Mouse (Mus musculus) limb, embryonic 14.5 days (tissue): ENCODE data around the gene R3hdm4. TPM values are rescaled to one million over a fixed set of nuclear protein-coding genes. Genes with fewer than 3 reads are reported as not detected.

Source experiments
- ATAC-seq: fragments of 200-750 bp; cut with Nextera tagmentation; 2 replicates; pipeline ENCODE4 v1.8.0; 2017; ENCODE audit warnings: low read depth, moderate number of reproducible peaks, moderate TSS enrichment; ENCODE audit not compliant: low FRiP score
- DNase-seq: peaks from one replicate; pipeline ENCODE4 v3.0.0-alpha.2; 2015; ENCODE audit warnings: low spot score
- H3K27ac ChIP-seq: fragments of 300-500 bp; sonication (generic); replicated peaks from 2 replicates; pipeline ENCODE4 v1.5.1; 2014; ENCODE audit warnings: low read depth, mild to moderate bottlenecking, low read length, moderate library complexity, mixed read lengths
- H3K27me3 ChIP-seq: fragments of 300-500 bp; sonication (generic); 2 replicates; pipeline ENCODE4 v1.6.1; 2014; ENCODE audit warnings: low read length, mixed read lengths; ENCODE audit not compliant: control insufficient read depth, insufficient read depth
- H3K36me3 ChIP-seq: fragments of 300-500 bp; sonication (generic); 2 replicates; pipeline ENCODE4 v1.6.1; 2014; ENCODE audit warnings: mild to moderate bottlenecking, low read length, moderate library complexity, mixed read lengths; ENCODE audit not compliant: control insufficient read depth, insufficient read depth
- H3K4me1 ChIP-seq: fragments of 300-500 bp; sonication (generic); 2 replicates; pipeline ENCODE4 v1.6.1; 2014; ENCODE audit warnings: antibody characterized with exemption, low read length, mixed read lengths; ENCODE audit not compliant: control insufficient read depth, insufficient read depth
- H3K4me2 ChIP-seq: fragments of 300-500 bp; sonication (generic); replicated peaks from 2 replicates; pipeline ENCODE4 v1.6.1; 2014; ENCODE audit warnings: low read depth, mild to moderate bottlenecking, low read length, moderate library complexity; ENCODE audit not compliant: severe bottlenecking
- H3K4me3 ChIP-seq: fragments of 300-500 bp; sonication (generic); replicated peaks from 2 replicates; pipeline ENCODE4 v1.5.1; 2014; ENCODE audit warnings: low read length
- H3K9ac ChIP-seq: fragments of 300-500 bp; sonication (generic); 2 replicates; pipeline ENCODE4 v1.6.1; 2014; ENCODE audit warnings: mild to moderate bottlenecking, low read depth, low read length, moderate library complexity; ENCODE audit not compliant: severe bottlenecking
- H3K9me3 ChIP-seq: fragments of 300-500 bp; sonication (generic); 2 replicates; pipeline ENCODE4 v1.6.1; 2016; ENCODE audit warnings: low read length; ENCODE audit not compliant: control insufficient read depth
- POLR2A ChIP-seq: fragments of 200-500 bp; IDR thresholded peaks from 2 replicates; pipeline ENCODE4 v1.8.0; 2012; ENCODE audit warnings: inconsistent platforms, mild to moderate bottlenecking, moderate library complexity, borderline replicate concordance; ENCODE audit not compliant: insufficient read depth, insufficient read length; ENCODE audit errors: extremely low read depth
- WGBS: fragments of 180-500 bp; shearing (Covaris S2); extraction: QIAGEN DNeasy Blood & Tissue Kit; methylation state at CpG from one replicate; pipeline ENCODE4 v1.1.7; 2014; 5-methylcytosine and 5-hydroxymethylcytosine counted together
- polyA plus RNA-seq, 2 experiments: library from polyadenylated mRNA; depleted of rRNA in 1 of 2; stranded (reverse) in 1 of 2; unstranded in 1 of 2; fragments of >200 nt; fragmentation: Nextera tagmentation in 1 of 2; extraction: Ambion mirVana in 1 of 2; gene quantifications; 2 replicates each; pipeline versions ENCODE4 v1.2.1 to v1.2.3; 2012 to 2014

The R3hdm4 gene
- polyA plus RNA-seq, 2 experiments: 141 to 158 TPM

DNA sequence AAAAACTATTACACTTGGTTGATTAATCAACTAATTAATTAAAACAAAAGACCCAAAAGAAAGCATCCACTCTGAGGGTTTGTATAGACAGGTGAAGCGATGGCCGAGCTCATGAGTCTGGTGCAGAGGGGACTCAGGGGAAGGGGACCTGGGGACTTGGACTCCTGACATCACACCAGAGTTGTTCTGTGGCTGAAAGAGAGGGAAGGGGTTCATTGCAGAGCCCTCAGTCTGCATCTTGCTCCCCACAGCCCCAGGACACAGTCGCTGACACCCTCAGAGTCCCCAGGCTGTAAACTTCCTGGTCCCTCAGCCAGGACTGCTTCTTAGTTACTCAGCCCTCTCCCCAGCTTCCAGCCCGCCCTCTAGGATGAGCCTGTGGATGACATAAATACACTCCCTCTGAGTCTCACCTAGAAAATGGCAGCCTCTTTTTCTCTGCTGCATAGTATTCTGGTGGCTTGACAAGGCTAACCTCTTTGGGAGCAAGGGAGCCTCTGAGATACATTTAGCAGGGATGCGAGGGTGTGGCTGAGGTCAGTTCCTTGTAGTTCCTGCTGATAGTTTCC lies 3.4 kb downstream of the R3hdm4 start:
- no peaks in the 10 kb centered on the region for H3K9me3 ChIP-seq
- WGBS: 64% methylated on average over 5 of the region's 5 CpGs
- no peak overlapping the region for H3K27ac ChIP-seq
- DNase-seq: no peak
- peaks cover 19% of the 10 kb centered on the region for H3K4me1 ChIP-seq
- peaks cover 53% of the 10 kb centered on the region for H3K27me3 ChIP-seq
- H3K9ac ChIP-seq: no peak overlapping the region
- peak overlapping the region; percentile 71 for H3K4me3 ChIP-seq
- H3K36me3 ChIP-seq: peaks cover 9% of the 10 kb centered on the region; the same call in 1 of the 2 replicates
- H3K4me2 ChIP-seq: peak overlapping the region; percentile 90
- ATAC-seq: no peak
- no peak for TF ChIP-seq POLR2A

DNA sequence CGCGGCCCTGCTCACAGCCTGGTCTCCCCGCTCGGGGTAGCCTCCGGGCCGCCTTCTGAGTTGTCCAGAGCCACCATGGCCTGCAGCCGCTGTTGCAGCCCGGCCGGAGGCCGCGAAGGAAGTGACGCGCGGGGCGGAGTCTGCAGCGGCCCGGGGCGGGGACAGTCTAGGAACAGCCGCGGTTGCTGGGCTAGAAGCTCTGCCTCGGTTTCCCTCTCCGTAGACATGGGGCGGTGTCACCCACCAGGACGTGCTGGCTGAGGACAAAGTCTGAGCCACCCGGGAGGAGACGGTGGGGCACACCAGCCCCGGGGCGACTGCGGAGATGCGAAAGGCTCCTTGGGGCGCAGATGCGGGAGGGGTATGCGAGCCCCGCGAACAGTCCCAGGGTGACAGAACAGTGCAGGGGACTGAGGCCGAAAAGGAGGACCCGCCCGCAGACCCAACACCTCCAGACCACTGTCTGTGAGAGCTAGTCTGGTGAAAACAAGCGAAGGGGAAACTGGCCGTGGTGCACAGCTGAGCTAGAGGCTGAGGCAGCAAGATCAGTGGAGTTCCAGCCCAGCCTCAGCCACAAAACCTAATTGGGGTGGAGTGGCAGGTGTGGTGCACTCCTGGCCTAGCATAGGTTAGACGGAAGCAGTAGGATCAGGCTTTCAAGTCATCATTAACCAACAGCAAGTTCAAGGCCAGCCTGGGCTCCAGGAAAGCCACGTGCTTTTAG lies 4.0 kb downstream of the R3hdm4 start, which contains the start of gene Kiss1r:
Gene Kiss1r (plus strand): TSS at position 164 of the 724 bp plus-strand sequence.
- Histone ChIP-seq H3K4me1 (peaks cover 19% of the 10 kb centered on the region), H3K4me2 (peak within 1 kb of the TSS; percentile 90), H3K4me3 (peak within 1 kb of the TSS; percentile 71), H3K36me3 (peaks cover 15% of the 10 kb centered on the region; the same call in 1 of the 2 replicates), H3K27me3 (peaks cover 46% of the 10 kb centered on the region), H3K9me3 (no peaks in the 10 kb centered on the region), H3K27ac (0 out of 2 replicates have a peak within 1 kb of the TSS, but pooled peaks have one; percentile 57), H3K9ac (peak within 1 kb of the TSS; percentile 90)
- DNase-seq (peak; percentile 69), ATAC-seq (peak; percentile 88)
- 2% methylated on average over 33 of the region's 42 CpGs for WGBS
- TF ChIP-seq POLR2A: 0 out of 2 replicates have a peak, but pooled peaks have one; percentile 85

- H3K4me2 ChIP-seq: peak overlapping the region; percentile 90
- WGBS: 5% methylated on average over 8 of the region's 8 CpGs
- no peaks in the 10 kb centered on the region for H3K9me3 ChIP-seq
- H3K36me3 ChIP-seq: peaks cover 24% of the 10 kb centered on the region
- H3K9ac ChIP-seq: peak overlapping the region; percentile 90
- peak overlapping the region; percentile 71 for H3K4me3 ChIP-seq
- no peak for ATAC-seq
- H3K27ac ChIP-seq: no peak overlapping the region
- no peak for DNase-seq
- peaks cover 13% of the 10 kb centered on the region for H3K4me1 ChIP-seq
- H3K27me3 ChIP-seq: peaks cover 37% of the 10 kb centered on the region
- no peak for TF ChIP-seq POLR2A
Measured at GRCm38 (mm10) chr10:79916081-79916480, 4.9 kb downstream of the R3hdm4 start.

GRCm38 (mm10) chr10:79914948-79915596 lies 5.9 kb downstream of the R3hdm4 start:
- H3K9ac ChIP-seq: peak overlapping the region; percentile 28; the same call in 1 of the 2 replicates

GRCm38 (mm10) chr10:79914131-79914947 lies 6.7 kb downstream of the R3hdm4 start:
- no peak for TF ChIP-seq POLR2A
- H3K27me3 ChIP-seq: peaks cover 20% of the 10 kb centered on the region
- ATAC-seq (no peak), DNase-seq (no peak)
- peaks cover 8% of the 10 kb centered on the region for H3K4me1 ChIP-seq
- no peak overlapping the region for H3K4me2 ChIP-seq
- 80% methylated on average over 9 of the region's 11 CpGs for WGBS
- H3K36me3 ChIP-seq: peaks cover 32% of the 10 kb centered on the region
- H3K9me3 ChIP-seq: no peaks in the 10 kb centered on the region
- peak overlapping the region; percentile 28; the same call in 1 of the 2 replicates for H3K9ac ChIP-seq
- H3K27ac ChIP-seq: no peak overlapping the region
- H3K4me3 ChIP-seq: no peak overlapping the region

More at GRCm38 (mm10) chr10:79914948-79915596, 5.9 kb downstream of the R3hdm4 start:
- 71% methylated on average over 7 of the region's 7 CpGs for WGBS
- peaks cover 27% of the 10 kb centered on the region for H3K27me3 ChIP-seq
- no peak for ATAC-seq
- H3K4me2 ChIP-seq: peak overlapping the region; percentile 90; the same call in 1 of the 2 replicates
- DNase-seq: no peak
- no peak for TF ChIP-seq POLR2A
- H3K4me3 ChIP-seq: peak overlapping the region; percentile 71; the same call in 1 of the 2 replicates
- H3K4me1 ChIP-seq: peaks cover 8% of the 10 kb centered on the region
- peaks cover 32% of the 10 kb centered on the region for H3K36me3 ChIP-seq
- no peaks in the 10 kb centered on the region for H3K9me3 ChIP-seq
- H3K27ac ChIP-seq: no peak overlapping the region
